Comparison of ENCODE assay signal across 8 mouse cellular contexts in genomic region chr14:50870805-50871143, GRCm38 (mm10). TPM values are rescaled to one million over a fixed set of nuclear protein-coding genes. Genes with fewer than 3 reads are reported as not detected.
A peak's percentile ranks its signal among the peaks of the same experiment; 100 is the strongest.
DNase-seq lines count a peak whose midpoint lies in the region; ATAC-seq and TF ChIP-seq lines count a peak whose summit lies in the region.

No protein-coding gene starts in this region.

- peak overlapping the region; percentile 70 for H3K4me2 ChIP-seq in neural tube, embryonic 11.5 days (ENCODE audit: low read depth)
- peak overlapping the region; percentile 62 for H3K4me2 ChIP-seq in forebrain, embryonic 11.5 days (ENCODE audit: low read depth, low read length, severe bottlenecking)
- peak overlapping the region; percentile 75 for H3K4me2 ChIP-seq in liver, embryonic 13.5 days

- H3K4me3 ChIP-seq in neural tube, embryonic 11.5 days (ENCODE audit: low read depth, low read length): peak overlapping the region; percentile 53
- peak overlapping the region; percentile 47 for H3K4me3 ChIP-seq in forebrain, embryonic 11.5 days (ENCODE audit: low read depth, low read length)
- H3K4me3 ChIP-seq in liver, embryonic 13.5 days (replicated peaks): peak overlapping the region; percentile 64
- H3K4me3 ChIP-seq in olfactory bulb, adult 2 months (ENCODE audit: insufficient read depth, low read depth, low read length): peak overlapping the region; percentile 67

- 34% methylated on average over 5 of the region's 5 CpGs for WGBS in neural tube, embryonic 11.5 days
- 31% methylated on average over 5 of the region's 5 CpGs for WGBS in forebrain, embryonic 11.5 days
- 42% methylated on average over 5 of the region's 5 CpGs for WGBS in liver, embryonic 13.5 days (ENCODE audit: insufficient replicate concordance)
- WGBS in olfactory bulb, adult 2 months: 28% methylated on average over 5 of the region's 5 CpGs

- DNase-seq in neural tube, embryonic 11.5 days (ENCODE audit: low spot score): no peak
- no peak for DNase-seq in neural tube, embryonic 10.5 days (ENCODE audit: extremely low spot score, low spot score)
- DNase-seq in forebrain, embryonic 11.5 days (ENCODE audit: low spot score): no peak
- DNase-seq in liver, embryonic 13.5 days: no peak
- DNase-seq in right cerebral cortex, postnatal 36 days (ENCODE audit: low spot score in 2 of 2): no peak
- no peak for DNase-seq in right cerebral cortex, adult 18-20 months
- no peak for DNase-seq in natural killer cell, adult 2 months (ENCODE audit: low spot score in 2 of 2)

- no peak for TF ChIP-seq CTCF in olfactory bulb, adult 2 months (IDR thresholded peaks at IDR 0.05; ENCODE audit: insufficient read depth, low read depth, low read length)

- ATAC-seq in neural tube, embryonic 11.5 days (ENCODE audit: insufficient read depth, low FRiP score, low TSS enrichment): peak; percentile 28
- ATAC-seq in forebrain, embryonic 11.5 days (replicated peaks; ENCODE audit: low FRiP score): no peak
- no peak for ATAC-seq in liver, embryonic 13.5 days (ENCODE audit: low read depth)

- H3K4me1 ChIP-seq in neural tube, embryonic 11.5 days (ENCODE audit: control insufficient read depth, insufficient read depth, low read length): no peaks in the 10 kb centered on the region
- H3K4me1 ChIP-seq in forebrain, embryonic 11.5 days (replicated peaks; ENCODE audit: control insufficient read depth, insufficient read depth, low read length): no peaks in the 10 kb centered on the region
- H3K4me1 ChIP-seq in liver, embryonic 13.5 days (replicated peaks): peaks cover 16% of the 10 kb centered on the region
- peaks cover 5% of the 10 kb centered on the region; the same call in 1 of the 2 replicates for H3K4me1 ChIP-seq in olfactory bulb, adult 2 months (ENCODE audit: control insufficient read depth, insufficient read depth, low read length)

- H3K9ac ChIP-seq in neural tube, embryonic 11.5 days (ENCODE audit: low read length): peak overlapping the region; percentile 72
- peak overlapping the region; percentile 65 for H3K9ac ChIP-seq in forebrain, embryonic 11.5 days (ENCODE audit: low read length)
- no peak overlapping the region for H3K9ac ChIP-seq in liver, embryonic 13.5 days

- no peaks in the 10 kb centered on the region for H3K36me3 ChIP-seq in neural tube, embryonic 11.5 days (ENCODE audit: control insufficient read depth, insufficient read depth, low read length)
- no peaks in the 10 kb centered on the region for H3K36me3 ChIP-seq in forebrain, embryonic 11.5 days (ENCODE audit: control insufficient read depth, insufficient read depth, low read length)
- H3K36me3 ChIP-seq in liver, embryonic 13.5 days: no peaks in the 10 kb centered on the region

- no peak for TF ChIP-seq POLR2A in olfactory bulb, adult 2 months (IDR thresholded peaks at IDR 0.05; ENCODE audit: insufficient read depth, low read depth, low read length)

- H3K27ac ChIP-seq in neural tube, embryonic 11.5 days (ENCODE audit: low read depth, low read length): no peak overlapping the region
- H3K27ac ChIP-seq in forebrain, embryonic 11.5 days (ENCODE audit: low read depth, low read length): no peak overlapping the region
- no peak overlapping the region for H3K27ac ChIP-seq in liver, embryonic 13.5 days
- H3K27ac ChIP-seq in olfactory bulb, adult 2 months (ENCODE audit: insufficient read depth, low read depth, low read length): no peak overlapping the region

- no peaks in the 10 kb centered on the region for H3K9me3 ChIP-seq in neural tube, embryonic 11.5 days (ENCODE audit: control insufficient read depth, low read length)
- H3K9me3 ChIP-seq in forebrain, embryonic 11.5 days (ENCODE audit: control insufficient read depth, low read length): no peaks in the 10 kb centered on the region
- H3K9me3 ChIP-seq in liver, embryonic 13.5 days (replicated peaks): no peaks in the 10 kb centered on the region

- H3K27me3 ChIP-seq in neural tube, embryonic 11.5 days (ENCODE audit: control insufficient read depth, insufficient read depth, low read length): no peaks in the 10 kb centered on the region
- H3K27me3 ChIP-seq in forebrain, embryonic 11.5 days (ENCODE audit: control insufficient read depth, insufficient read depth, low read length): no peaks in the 10 kb centered on the region
- H3K27me3 ChIP-seq in liver, embryonic 13.5 days: no peaks in the 10 kb centered on the region

RNA-seq across cellular contexts. Expression of gene Tep1, which starts 0.4 kb away (rescaled TPM):
- 4.9 TPM in 2 replicates for polyA plus RNA-seq in neural tube, embryonic 11.5 days (2014; fragmentation: Nextera tagmentation; extraction: Ambion mirVana)
- polyA plus RNA-seq in forebrain, embryonic 11.5 days (2014; fragmentation: Nextera tagmentation; extraction: Ambion mirVana): 4.4 and 5.2 TPM in 2 replicates
- polyA plus RNA-seq in liver, embryonic 13.5 days (2015; fragmentation: Nextera tagmentation; extraction: Ambion mirVana): 2.2 and 2.5 TPM in 2 replicates
- polyA plus RNA-seq in olfactory bulb, adult 2 months (2012; ENCODE audit: insufficient read depth, insufficient read length, low replicate concordance, missing spikeins): not detected in 2 replicates

RNA-seq across cellular contexts. Expression of gene Klhl33, which starts 26.5 kb away (rescaled TPM):
- 0.17 and 0.28 TPM in 2 replicates for polyA plus RNA-seq in neural tube, embryonic 11.5 days (2014; fragmentation: Nextera tagmentation; extraction: Ambion mirVana)
- 0.16 and 0.21 TPM in 2 replicates for polyA plus RNA-seq in forebrain, embryonic 11.5 days (2014; fragmentation: Nextera tagmentation; extraction: Ambion mirVana)
- polyA plus RNA-seq in liver, embryonic 13.5 days (2015; fragmentation: Nextera tagmentation; extraction: Ambion mirVana): 0.15 and 0.22 TPM in 2 replicates
- not detected in 2 replicates for polyA plus RNA-seq in olfactory bulb, adult 2 months (2012; ENCODE audit: insufficient read depth, insufficient read length, low replicate concordance, missing spikeins)

RNA-seq across cellular contexts. Expression of gene Osgep, which starts 53.9 kb away (rescaled TPM):
- polyA plus RNA-seq in neural tube, embryonic 11.5 days (2014; fragmentation: Nextera tagmentation; extraction: Ambion mirVana): 164 and 172 TPM in 2 replicates
- 158 and 179 TPM in 2 replicates for polyA plus RNA-seq in forebrain, embryonic 11.5 days (2014; fragmentation: Nextera tagmentation; extraction: Ambion mirVana)
- polyA plus RNA-seq in liver, embryonic 13.5 days (2015; fragmentation: Nextera tagmentation; extraction: Ambion mirVana): 64.9 and 66.3 TPM in 2 replicates
- polyA plus RNA-seq in olfactory bulb, adult 2 months (2012; ENCODE audit: insufficient read depth, insufficient read length, low replicate concordance, missing spikeins): not detected in 2 replicates

RNA-seq across cellular contexts. Expression of gene Apex1, which starts 54.0 kb away (rescaled TPM):
- 330 and 340 TPM in 2 replicates for polyA plus RNA-seq in neural tube, embryonic 11.5 days (2014; fragmentation: Nextera tagmentation; extraction: Ambion mirVana)
- 399 and 410 TPM in 2 replicates for polyA plus RNA-seq in forebrain, embryonic 11.5 days (2014; fragmentation: Nextera tagmentation; extraction: Ambion mirVana)
- polyA plus RNA-seq in liver, embryonic 13.5 days (2015; fragmentation: Nextera tagmentation; extraction: Ambion mirVana): 116 and 131 TPM in 2 replicates
- polyA plus RNA-seq in olfactory bulb, adult 2 months (2012; ENCODE audit: insufficient read depth, insufficient read length, low replicate concordance, missing spikeins): not detected in 2 replicates

RNA-seq across cellular contexts. Expression of gene Pip4p1, which starts 59.9 kb away (rescaled TPM):
- polyA plus RNA-seq in neural tube, embryonic 11.5 days (2014; fragmentation: Nextera tagmentation; extraction: Ambion mirVana): 59.4 and 68.4 TPM in 2 replicates
- 54.4 and 67.3 TPM in 2 replicates for polyA plus RNA-seq in forebrain, embryonic 11.5 days (2014; fragmentation: Nextera tagmentation; extraction: Ambion mirVana)
- 22.7 and 23.2 TPM in 2 replicates for polyA plus RNA-seq in liver, embryonic 13.5 days (2015; fragmentation: Nextera tagmentation; extraction: Ambion mirVana)
- polyA plus RNA-seq in olfactory bulb, adult 2 months (2012; ENCODE audit: insufficient read depth, insufficient read length, low replicate concordance, missing spikeins): not detected in 2 replicates

Comparison
In these comparisons a context has a peak if more than half of its experiments do, and no peak if none do; other contexts are left out.
1. RNA of gene Osgep, which starts 53.9 kb away (polyA plus RNA-seq): 164 to 172 TPM in neural tube, embryonic 11.5 days, 158 to 179 TPM in forebrain, embryonic 11.5 days and 64.9 to 66.3 TPM in liver, embryonic 13.5 days; not detected in olfactory bulb, adult 2 months; every median in the first group is over 10 times any median in the second.
2. Peak in every context shown above with its lines, with median percentiles within 50 percentile points of each other: H3K4me2 ChIP-seq and H3K4me3 ChIP-seq.